Mouse (Mus musculus) embryonic facial prominence, embryonic 14.5 days (tissue): Measurements from ENCODE around the gene Gm12185. TPM values are rescaled to one million over a fixed set of nuclear protein-coding genes. Genes with fewer than 3 reads are reported as not detected.
"Not testable (repeated sequence)": the region's sequence is repeated elsewhere in the genome, so short reads cannot be mapped to it uniquely, and the experiment has no call there.

Source experiments
- ATAC-seq: fragments of 200-750 bp; cut with Nextera tagmentation; 2 replicates; pipeline ENCODE4 v1.8.0; 2017; ENCODE audit warnings: low read depth, moderate number of reproducible peaks, moderate TSS enrichment
- DNase-seq: peaks from one replicate; pipeline ENCODE4 v3.0.0-alpha.2; 2015; ENCODE audit warnings: low spot score
- H3K27ac ChIP-seq: fragments of 300-500 bp; sonication (generic); replicated peaks from 2 replicates; pipeline ENCODE4 v1.5.1; 2014; ENCODE audit warnings: low read depth, mild to moderate bottlenecking, low read length, moderate library complexity
- H3K27me3 ChIP-seq: fragments of 300-500 bp; sonication (generic); replicated peaks from 2 replicates; pipeline ENCODE4 v1.6.1; 2014; ENCODE audit warnings: low read length; ENCODE audit not compliant: control insufficient read depth, insufficient read depth
- H3K36me3 ChIP-seq: fragments of 300-500 bp; sonication (generic); 2 replicates; pipeline ENCODE4 v1.6.1; 2014; ENCODE audit warnings: low read length, mixed read lengths; ENCODE audit not compliant: control insufficient read depth, insufficient read depth
- H3K4me1 ChIP-seq: fragments of 300-500 bp; sonication (generic); 2 replicates; pipeline ENCODE4 v1.6.1; 2014; ENCODE audit warnings: antibody characterized with exemption, low read length; ENCODE audit not compliant: control insufficient read depth, insufficient read depth
- H3K4me2 ChIP-seq: fragments of 300-500 bp; sonication (generic); 2 replicates; pipeline ENCODE4 v1.6.1; 2014; ENCODE audit warnings: low read depth, mild to moderate bottlenecking, low read length, moderate library complexity, mixed read lengths
- H3K4me3 ChIP-seq: fragments of 300-500 bp; sonication (generic); 2 replicates; pipeline ENCODE4 v1.5.1; 2014; ENCODE audit warnings: low read depth, mild to moderate bottlenecking, low read length
- H3K9ac ChIP-seq: fragments of 300-500 bp; sonication (generic); 2 replicates; pipeline ENCODE4 v1.6.1; 2014; ENCODE audit warnings: low read depth, mild to moderate bottlenecking, low read length, moderate library complexity, mixed read lengths
- H3K9me3 ChIP-seq: fragments of 300-500 bp; sonication (generic); 2 replicates; pipeline ENCODE4 v1.6.1; 2016; ENCODE audit warnings: low read length; ENCODE audit not compliant: control insufficient read depth
- WGBS: fragments of 180-500 bp; shearing (Covaris S2); extraction: QIAGEN DNeasy Blood & Tissue Kit; methylation state at CpG from one replicate; pipeline ENCODE4 v1.1.7; 2014; 5-methylcytosine and 5-hydroxymethylcytosine counted together
- polyA plus RNA-seq: library from polyadenylated mRNA; unstranded; fragments of >200 nt; fragmentation: Nextera tagmentation; extraction: Ambion mirVana; gene quantifications from 2 replicates; pipeline ENCODE4 v1.2.1, GENCODE M21; 2014

The Gm12185 gene
- polyA plus RNA-seq, 1 experiment from 2014 or later, result not detected

DNA sequence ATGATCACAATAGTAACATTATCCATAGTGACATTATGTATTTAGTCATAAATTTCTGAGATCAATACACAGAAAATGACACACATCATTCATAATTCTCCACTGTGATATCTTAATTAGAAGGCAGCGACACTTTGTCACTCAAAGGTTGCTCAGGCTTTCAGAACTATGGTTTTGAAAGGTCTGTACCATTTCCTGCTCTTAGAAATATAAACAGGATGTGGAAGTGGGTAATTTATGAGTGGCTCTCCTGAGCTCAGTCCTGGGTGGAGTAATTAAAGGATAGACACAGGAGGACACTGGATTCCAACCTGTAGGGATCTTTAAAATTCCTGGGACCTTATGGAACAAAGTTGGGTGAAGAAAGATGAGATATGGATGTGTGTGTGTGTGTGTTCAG lies 58.6 kb downstream of the Gm12185 start:
- not testable (repeated sequence) for H3K27me3 ChIP-seq, H3K4me1 ChIP-seq, H3K36me3 ChIP-seq, H3K9ac ChIP-seq, H3K9me3 ChIP-seq, H3K27ac ChIP-seq, ATAC-seq, H3K4me3 ChIP-seq, DNase-seq, H3K4me2 ChIP-seq
- 78% methylated on average over 1 of the region's 1 CpGs for WGBS

DNA sequence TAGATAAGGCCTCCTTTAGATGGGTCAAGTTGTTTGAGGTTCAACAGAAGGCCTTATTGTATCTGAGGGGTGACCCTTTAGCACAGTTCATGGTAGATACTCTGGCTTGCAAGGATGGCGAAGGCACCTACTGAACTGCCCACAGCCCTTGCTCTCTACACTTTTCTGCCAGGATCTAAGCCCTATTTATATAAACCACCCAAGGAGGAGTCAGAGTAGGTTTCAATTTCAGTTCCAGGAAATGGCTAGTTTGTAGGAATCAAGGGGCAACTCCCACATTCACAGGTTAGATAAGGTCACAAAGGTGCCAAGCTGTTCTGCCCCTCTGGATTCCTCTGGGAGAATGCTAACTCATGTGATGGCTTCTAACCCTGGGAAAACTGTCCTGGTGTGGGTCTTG lies 64.0 kb downstream of the Gm12185 start:
- not testable (repeated sequence) for H3K27me3 ChIP-seq, H3K27ac ChIP-seq, ATAC-seq, H3K9me3 ChIP-seq, H3K36me3 ChIP-seq, DNase-seq, H3K9ac ChIP-seq, H3K4me3 ChIP-seq, H3K4me2 ChIP-seq, H3K4me1 ChIP-seq
- 71% methylated on average over 1 of the region's 1 CpGs for WGBS

DNA sequence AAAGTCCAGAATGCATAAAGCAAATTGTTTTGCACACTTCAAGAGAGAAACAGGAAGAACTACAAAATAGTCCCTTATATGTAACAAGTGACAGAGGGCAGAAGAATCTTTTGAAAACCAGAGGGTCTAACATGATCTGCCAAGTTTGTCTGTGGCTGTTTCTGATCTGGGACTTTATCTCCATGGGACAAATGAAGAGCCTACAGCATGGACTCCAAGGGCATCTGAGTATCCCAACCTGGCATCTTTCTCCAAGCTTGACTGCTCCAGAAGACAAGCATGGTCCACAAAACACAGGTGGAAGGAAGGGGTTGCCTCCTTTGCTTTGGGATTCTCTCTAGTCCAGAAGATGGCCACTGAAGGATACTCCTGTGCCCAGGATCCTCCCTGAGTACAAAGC lies 65.6 kb downstream of the Gm12185 start:
- not testable (repeated sequence) for ATAC-seq, H3K4me3 ChIP-seq, H3K9me3 ChIP-seq, H3K36me3 ChIP-seq, DNase-seq, H3K9ac ChIP-seq, H3K27ac ChIP-seq, H3K27me3 ChIP-seq, H3K4me1 ChIP-seq, H3K4me2 ChIP-seq

GRCm38 (mm10) chr11:48923818-48924217 lies 68.2 kb downstream of the Gm12185 start:
- not testable (repeated sequence) for H3K4me1 ChIP-seq, H3K36me3 ChIP-seq, H3K9ac ChIP-seq, H3K4me2 ChIP-seq, H3K4me3 ChIP-seq, H3K27ac ChIP-seq, DNase-seq, H3K9me3 ChIP-seq, ATAC-seq, H3K27me3 ChIP-seq
- 85% methylated on average over 5 of the region's 5 CpGs for WGBS

DNA sequence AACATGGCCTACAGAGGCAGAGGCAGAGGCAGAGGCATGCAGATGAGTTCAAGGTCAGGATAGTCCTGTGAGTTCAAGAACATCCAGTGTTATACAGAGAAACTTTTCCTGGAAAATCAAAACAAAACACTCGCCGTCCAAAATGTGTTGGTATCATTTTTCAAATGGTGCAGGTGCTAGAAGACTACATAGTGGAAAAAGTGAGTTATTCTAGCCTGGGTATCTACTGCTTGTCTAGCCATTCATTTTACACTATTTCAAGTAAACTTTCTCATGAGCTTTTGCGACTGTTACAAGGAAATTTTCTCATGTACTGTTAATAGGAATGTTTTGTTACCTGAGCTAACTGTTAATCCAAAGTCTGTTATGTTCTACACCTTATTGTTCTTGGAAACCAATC lies 73.6 kb downstream of the Gm12185 start:
- 76% methylated on average over 3 of the region's 3 CpGs for WGBS
- Histone ChIP-seq H3K9ac (no peak overlapping the region), H3K27me3 (no peaks in the 10 kb centered on the region), H3K9me3 (no peaks in the 10 kb centered on the region), H3K4me2 (no peak overlapping the region), H3K36me3 (no peaks in the 10 kb centered on the region), H3K4me3 (no peak overlapping the region), H3K27ac (no peak overlapping the region), H3K4me1 (no peaks in the 10 kb centered on the region)
- DNase-seq (no peak), ATAC-seq (no peak)

DNA sequence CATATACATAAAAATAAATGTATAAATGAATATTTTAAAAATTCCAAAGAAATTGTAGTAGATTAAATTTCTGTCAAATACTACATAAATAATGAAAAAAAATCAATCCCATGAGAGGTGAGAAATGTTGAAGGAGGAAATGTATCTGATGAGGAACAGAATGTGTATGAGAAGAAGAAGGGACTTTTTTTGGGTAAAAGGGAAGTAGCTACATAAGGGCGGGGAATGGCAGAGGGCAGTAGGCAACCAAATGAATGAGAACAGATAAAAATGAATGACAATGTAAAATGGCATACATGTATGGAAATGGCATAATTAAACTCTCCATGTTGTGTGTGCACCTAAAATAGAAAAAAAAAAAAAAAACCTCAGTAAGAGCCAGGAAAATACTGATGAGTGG lies 78.4 kb downstream of the Gm12185 start:
- no peaks in the 10 kb centered on the region for H3K36me3 ChIP-seq
- no peaks in the 10 kb centered on the region for H3K4me1 ChIP-seq
- H3K27ac ChIP-seq, result no peak overlapping the region
- H3K4me3 ChIP-seq, result no peak overlapping the region
- no peak for DNase-seq
- WGBS, result 93% methylated on average over 1 of the region's 1 CpGs
- H3K9ac ChIP-seq, result no peak overlapping the region
- no peaks in the 10 kb centered on the region for H3K9me3 ChIP-seq
- H3K27me3 ChIP-seq, result no peaks in the 10 kb centered on the region
- ATAC-seq, result no peak
- no peak overlapping the region for H3K4me2 ChIP-seq

DNA sequence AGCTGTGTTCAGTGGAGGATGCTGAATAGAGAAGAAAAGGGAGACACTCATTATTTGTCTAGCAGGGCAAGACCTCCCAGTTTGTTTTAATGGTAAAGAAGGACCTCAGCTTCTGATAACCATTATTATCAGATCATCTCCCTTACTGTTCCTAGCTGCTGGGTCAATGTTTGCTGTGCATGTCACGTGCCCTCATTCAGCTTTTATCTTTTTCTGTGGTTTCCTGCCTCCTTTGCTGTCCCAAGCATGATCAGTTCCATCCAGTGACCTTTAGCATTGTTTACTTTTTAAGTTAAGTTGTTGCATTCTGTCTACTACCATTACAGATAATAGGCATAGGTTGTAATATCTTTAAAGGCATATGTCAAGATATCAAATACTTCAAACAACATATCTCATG lies 83.6 kb downstream of the Gm12185 start:
- 48% methylated on average over 1 of the region's 1 CpGs for WGBS
- ATAC-seq (no peak), DNase-seq (no peak)
- no peaks in the 10 kb centered on the region for H3K27me3 ChIP-seq
- no peaks in the 10 kb centered on the region for H3K4me1 ChIP-seq
- H3K4me3 ChIP-seq, result no peak overlapping the region
- no peaks in the 10 kb centered on the region for H3K36me3 ChIP-seq
- no peaks in the 10 kb centered on the region for H3K9me3 ChIP-seq
- H3K9ac ChIP-seq, result no peak overlapping the region
- H3K27ac ChIP-seq, result no peak overlapping the region
- no peak overlapping the region for H3K4me2 ChIP-seq

DNA sequence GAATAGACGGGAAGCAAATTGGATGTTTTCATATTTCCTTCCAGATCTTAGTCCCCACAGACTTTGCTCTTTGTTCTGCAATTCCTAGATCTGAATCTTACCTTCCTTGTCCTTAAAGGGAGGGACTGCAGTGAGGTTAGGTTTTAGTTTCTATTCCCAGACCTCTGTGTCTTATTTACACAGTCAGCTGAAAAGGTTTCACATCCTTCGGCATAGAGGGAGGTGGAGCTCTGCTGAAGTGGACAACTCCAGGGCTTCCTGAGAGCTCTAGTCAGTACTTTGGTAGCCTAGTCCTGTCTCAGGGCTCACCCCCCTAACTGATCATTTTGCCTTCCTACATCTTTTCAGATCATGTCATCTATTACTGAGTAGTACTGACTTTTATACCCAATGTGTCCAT lies 90.0 kb downstream of the Gm12185 start, which contains the start of gene Gm5431:
Gm5431 (minus strand) TSS at position 194 of the 400 bp plus-strand sequence.
- Histone ChIP-seq H3K9ac (no peak within 1 kb of the TSS), H3K4me2 (no peak within 1 kb of the TSS), H3K27me3 (no peaks in the 10 kb centered on the region), H3K9me3 (no peaks in the 10 kb centered on the region), H3K4me3 (no peak within 1 kb of the TSS), H3K27ac (no peak within 1 kb of the TSS), H3K4me1 (no peaks in the 10 kb centered on the region), H3K36me3 (no peaks in the 10 kb centered on the region)
- ATAC-seq (no peak), DNase-seq (no peak)
- WGBS, result 57% methylated on average over 2 of the region's 2 CpGs

GRCm38 (mm10) chr11:48901567-48901930 lies 90.5 kb downstream of the Gm12185 start:
- not testable (repeated sequence) for H3K4me1 ChIP-seq, H3K4me3 ChIP-seq, H3K27ac ChIP-seq, H3K4me2 ChIP-seq, H3K36me3 ChIP-seq, H3K9ac ChIP-seq, H3K27me3 ChIP-seq, ATAC-seq, DNase-seq, H3K9me3 ChIP-seq
- 100% methylated on average over 1 of the region's 1 CpGs for WGBS
